Mouse (Mus musculus): ENCODE data around the gene Aass.

Aass gene

GRCm38 (mm10) chr6:23055734-23056133, 77.1 kb downstream of the Aass start:
- DNase-seq (ENCODE audit: extremely low spot score, low spot score): no peak

GRCm38 (mm10) chr6:23048836-23049235, 84.0 kb downstream of the Aass start:
- DNase-seq (ENCODE audit: extremely low spot score, low spot score): no peak

GRCm38 (mm10) chr6:23028251-23028650, 104.5 kb downstream of the Aass start:
- no peak for DNase-seq (ENCODE audit: extremely low spot score, low spot score)

Measured in neural tube, embryonic 10.5 days (tissue).